Mouse (Mus musculus) C2C12 (cell line): ENCODE measurements at regions not wholly inside any gene's neighbourhood (a gene's known extent, or its start where the extent isn't known, plus 50 kb on each side); places are given as distances from the start of the nearest gene placed in this dataset.

Source experiments
- CEBPB ChIP-seq: IDR thresholded peaks from one replicate; pipeline ENCODE4 v1.6.1; 2011; ENCODE audit warnings: low read depth, mild to moderate bottlenecking, control low read depth, moderate library complexity
- CTCF ChIP-seq: IDR thresholded peaks from one replicate; pipeline ENCODE4 v1.5.1; 2011; ENCODE audit not compliant: control insufficient read depth, insufficient read depth, insufficient read length
- FOSL1 ChIP-seq: IDR thresholded peaks from one replicate; pipeline ENCODE4 v1.8.0; 2011; ENCODE audit warnings: mild to moderate bottlenecking, low read length; ENCODE audit not compliant: poor library complexity, insufficient read depth, severe bottlenecking
- MAX ChIP-seq: IDR thresholded peaks from one replicate; pipeline ENCODE4 v1.6.1; 2011; ENCODE audit warnings: mild to moderate bottlenecking, control low read depth
- MYOD1 ChIP-seq: IDR thresholded peaks from one replicate; pipeline ENCODE4 v1.6.1; 2011; ENCODE audit warnings: low read depth; ENCODE audit not compliant: control insufficient read depth, insufficient read length
- MYOG ChIP-seq: IDR thresholded peaks from one replicate; pipeline ENCODE4 v1.6.1; 2011; ENCODE audit not compliant: control insufficient read depth, insufficient read length; ENCODE audit errors: extremely low read depth
- USF1 ChIP-seq: IDR thresholded peaks from one replicate; pipeline ENCODE4 v1.6.1; 2011; ENCODE audit warnings: low read depth, mild to moderate bottlenecking, control low read depth, moderate library complexity

DNA sequence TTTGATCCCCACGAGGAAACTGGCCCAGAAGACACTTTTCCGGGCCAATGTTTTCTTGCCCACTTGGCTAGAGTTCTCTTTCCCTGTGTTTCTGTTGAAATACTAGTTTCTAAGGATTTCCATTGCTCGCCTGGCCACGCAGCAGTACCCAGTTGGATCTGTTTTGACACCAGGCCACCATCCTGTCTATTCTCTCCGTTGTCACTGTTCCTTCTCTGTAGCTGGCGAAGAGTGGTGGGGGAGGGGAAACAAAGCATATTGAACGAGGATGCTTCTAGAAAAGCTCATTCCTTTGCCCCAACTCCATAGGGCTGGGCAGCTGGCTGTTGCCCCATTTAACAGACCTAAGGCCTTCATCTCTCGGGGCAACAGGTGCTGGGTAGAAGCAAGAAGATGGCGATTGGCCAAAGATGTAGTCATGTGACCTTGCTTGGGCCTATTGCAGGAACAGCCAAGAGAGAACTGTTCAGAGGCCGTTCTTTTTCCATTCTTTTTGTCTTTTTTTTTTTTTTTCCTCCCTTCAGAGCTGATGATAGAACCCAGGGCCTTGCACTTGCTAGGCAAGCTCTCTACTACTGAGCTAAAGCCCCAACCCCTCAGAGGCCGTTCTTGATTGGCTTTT lies 60.5 kb upstream of the Cux1 start:
- TF ChIP-seq CTCF (no peak), USF1 (peak; percentile 20), MYOG (no peak), MAX (no peak), FOSL1 (no peak), CEBPB (no peak), MYOD1 (no peak)
